Mouse (Mus musculus) natural killer cell, adult 2 months (primary cell): ENCODE data around the gene Hspa12a.

ENCODE experiments used
- DNase-seq, 2 experiments: peaks; one replicate each; pipeline ENCODE4 v3.0.0; 2022; ENCODE audit warnings: low spot score in 2 of 2

Gene Hspa12a

DNA sequence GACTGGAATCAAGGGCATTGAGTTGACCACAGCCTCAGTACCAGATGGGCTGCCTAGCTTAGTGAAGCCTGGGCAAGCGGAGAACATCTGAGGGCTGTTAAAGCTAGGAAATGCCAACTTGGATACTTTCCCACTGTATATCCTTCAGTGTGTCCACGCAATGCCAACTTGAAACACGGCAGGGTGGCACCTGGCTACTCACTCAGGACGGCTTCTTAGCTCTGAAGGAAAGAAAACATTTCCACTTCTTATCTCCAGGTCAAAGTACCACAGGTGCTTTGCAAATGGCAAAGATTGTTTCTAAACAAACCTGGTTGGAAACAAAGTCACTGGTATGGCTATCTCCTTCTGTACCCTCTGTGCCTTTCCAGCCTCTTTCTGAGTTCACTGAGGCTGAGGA is 184.6 kb downstream of the Hspa12a start:
- DNase-seq = no peak

DNA sequence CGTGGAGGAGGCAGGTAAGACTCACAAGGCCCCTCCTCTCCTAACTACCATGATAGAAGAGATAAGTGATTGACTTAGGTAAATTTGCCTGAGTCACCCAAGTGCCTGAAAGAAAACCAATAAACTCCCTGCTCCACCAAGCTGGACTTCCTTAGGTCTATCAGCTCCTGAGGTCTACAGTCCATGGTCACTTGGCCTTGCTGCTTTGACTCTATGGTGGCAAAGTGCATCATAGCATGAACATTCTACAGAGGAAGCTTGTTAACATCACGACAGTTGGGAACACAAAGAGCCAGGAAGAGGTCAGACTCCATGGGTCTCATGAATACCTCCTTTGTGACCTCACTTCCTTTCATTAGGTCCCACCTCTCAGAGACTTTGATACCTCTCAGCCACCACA is 191.9 kb downstream of the Hspa12a start:
- DNase-seq = no peak

DNA sequence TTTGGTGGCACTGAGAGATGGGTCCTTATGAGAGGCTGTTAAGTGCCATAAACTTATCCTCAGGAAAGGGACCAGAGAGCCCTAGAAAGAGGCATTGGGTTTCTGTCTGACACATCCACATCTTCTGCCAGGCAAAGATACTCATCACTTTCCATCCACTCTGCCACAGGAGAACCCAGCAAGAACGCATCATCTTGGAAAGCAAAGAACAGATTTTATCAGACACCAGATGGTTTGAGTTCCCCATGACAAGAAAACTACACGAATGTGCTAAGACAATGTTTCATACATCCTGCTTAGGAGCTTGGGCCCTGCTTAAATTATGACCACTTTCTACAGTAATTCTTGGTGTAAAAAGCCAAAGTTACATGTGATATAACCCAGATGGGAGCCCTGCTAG is 192.6 kb downstream of the Hspa12a start:
- no peak for DNase-seq

DNA sequence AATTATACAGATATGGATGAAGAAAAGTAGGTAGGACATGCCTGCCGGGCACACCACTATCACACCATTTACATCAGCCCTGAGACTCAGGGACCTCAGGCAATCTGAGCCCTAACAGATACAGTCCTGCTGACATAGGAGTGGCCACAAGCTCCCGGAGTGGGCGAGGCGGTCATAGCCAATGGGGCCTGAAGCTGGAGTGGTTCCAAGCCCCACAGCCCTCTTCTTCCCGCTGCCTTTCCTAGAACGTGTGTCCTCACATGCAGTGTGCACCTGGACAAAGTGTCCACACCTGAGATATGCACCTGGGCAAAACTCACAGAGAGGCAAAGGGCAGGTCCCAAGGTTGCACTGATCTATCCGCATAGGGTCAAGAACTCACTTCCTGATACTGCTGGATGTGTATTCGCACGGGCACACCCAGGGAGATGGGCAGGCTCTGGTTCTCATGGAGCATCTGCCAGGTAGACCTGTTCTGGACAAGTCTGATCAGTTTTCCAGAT is 195.9 kb downstream of the Hspa12a start:
- DNase-seq = no peak
